Mouse (Mus musculus): ENCODE measurements around the gene Eif4h. TPM values are rescaled to one million over a fixed set of nuclear protein-coding genes. Genes with fewer than 3 reads are reported as not detected.

Gene Eif4h
- 304 and 309 TPM in 2 replicates for polyA plus RNA-seq (2011; ENCODE audit: insufficient read depth, insufficient read length, low read depth, missing spikeins)

GRCm38 (mm10) chr5:134639269-134639682, at the start of gene Eif4h:
Gene Eif4h (minus strand): TSS chr5:134639490.
- TF ChIP-seq EP300 (IDR thresholded peaks at IDR 0.05; ENCODE audit: insufficient read depth, low read depth, low read length) (no peak), POLR2A (IDR thresholded peaks at IDR 0.05; ENCODE audit: insufficient read depth, low read length) (peak; percentile 59), CTCF (IDR thresholded peaks at IDR 0.05; ENCODE audit: low read depth, low read length) (no peak)
- no peaks in the 10 kb centered on the region for H3K9me3 ChIP-seq (replicated peaks; ENCODE audit: control insufficient read depth, insufficient read depth, low read length, poor library complexity, severe bottlenecking)
- peaks cover 2% of the 10 kb centered on the region for H3K4me1 ChIP-seq (ENCODE audit: control insufficient read depth, insufficient read depth, low read length)
- H3K27me3 ChIP-seq (ENCODE audit: control insufficient read depth, insufficient read depth, low read length, poor library complexity, severe bottlenecking): no peaks in the 10 kb centered on the region
- H3K36me3 ChIP-seq (ENCODE audit: control insufficient read depth, insufficient read depth, low read length, poor library complexity, severe bottlenecking): peaks cover 15% of the 10 kb centered on the region
- peak within 1 kb of the TSS; percentile 99 for H3K4me3 ChIP-seq (ENCODE audit: low read depth, low read length)
- peak within 1 kb of the TSS; percentile 84 for H3K9ac ChIP-seq (ENCODE audit: low read depth, poor library complexity, severe bottlenecking)
- H3K27ac ChIP-seq (ENCODE audit: insufficient read depth, low read length): peak within 1 kb of the TSS; percentile 80

- H3K27ac ChIP-seq (ENCODE audit: insufficient read depth, low read length): no peak overlapping the region
Observed at GRCm38 (mm10) chr5:134688718-134689284, 49.5 kb upstream of the Eif4h start.

GRCm38 (mm10) chr5:134688086-134688717, 48.9 kb upstream of the Eif4h start, which contains the start of gene Limk1:
Gene Limk1 (minus strand): TSS chr5:134688598.
- Histone ChIP-seq H3K27ac (ENCODE audit: insufficient read depth, low read length) (no peak within 1 kb of the TSS), H3K27me3 (ENCODE audit: control insufficient read depth, insufficient read depth, low read length, poor library complexity, severe bottlenecking) (no peaks in the 10 kb centered on the region), H3K36me3 (ENCODE audit: control insufficient read depth, insufficient read depth, low read length, poor library complexity, severe bottlenecking) (no peaks in the 10 kb centered on the region), H3K4me1 (ENCODE audit: control insufficient read depth, insufficient read depth, low read length) (no peaks in the 10 kb centered on the region), H3K9ac (ENCODE audit: low read depth, poor library complexity, severe bottlenecking) (peak within 1 kb of the TSS; percentile 69), H3K9me3 (replicated peaks; ENCODE audit: control insufficient read depth, insufficient read depth, low read length, poor library complexity, severe bottlenecking) (no peaks in the 10 kb centered on the region), H3K4me3 (ENCODE audit: low read depth, low read length) (peak within 1 kb of the TSS; percentile 74)
- TF ChIP-seq CTCF (IDR thresholded peaks at IDR 0.05; ENCODE audit: low read depth, low read length) (no peak), EP300 (IDR thresholded peaks at IDR 0.05; ENCODE audit: insufficient read depth, low read depth, low read length) (no peak)

More at GRCm38 (mm10) chr5:134688718-134689284, 49.5 kb upstream of the Eif4h start:
- no peaks in the 10 kb centered on the region for H3K4me1 ChIP-seq (ENCODE audit: control insufficient read depth, insufficient read depth, low read length)
- H3K9ac ChIP-seq (ENCODE audit: low read depth, poor library complexity, severe bottlenecking): 0 out of 2 replicates have a peak overlapping the region, but pooled peaks have one; percentile 0
- no peaks in the 10 kb centered on the region for H3K9me3 ChIP-seq (replicated peaks; ENCODE audit: control insufficient read depth, insufficient read depth, low read length, poor library complexity, severe bottlenecking)
- no peak for TF ChIP-seq POLR2A (IDR thresholded peaks at IDR 0.05; ENCODE audit: insufficient read depth, low read length)
- TF ChIP-seq CTCF (IDR thresholded peaks at IDR 0.05; ENCODE audit: low read depth, low read length): peak; percentile 60
- peak overlapping the region; percentile 74 for H3K4me3 ChIP-seq (ENCODE audit: low read depth, low read length)
- H3K36me3 ChIP-seq (ENCODE audit: control insufficient read depth, insufficient read depth, low read length, poor library complexity, severe bottlenecking): no peaks in the 10 kb centered on the region
- no peaks in the 10 kb centered on the region for H3K27me3 ChIP-seq (ENCODE audit: control insufficient read depth, insufficient read depth, low read length, poor library complexity, severe bottlenecking)

GRCm38 (mm10) chr5:134687187-134687586, 47.9 kb upstream of the Eif4h start:
- Histone ChIP-seq H3K36me3 (ENCODE audit: control insufficient read depth, insufficient read depth, low read length, poor library complexity, severe bottlenecking) (no peaks in the 10 kb centered on the region), H3K4me1 (ENCODE audit: control insufficient read depth, insufficient read depth, low read length) (no peaks in the 10 kb centered on the region), H3K27ac (ENCODE audit: insufficient read depth, low read length) (no peak overlapping the region), H3K9me3 (replicated peaks; ENCODE audit: control insufficient read depth, insufficient read depth, low read length, poor library complexity, severe bottlenecking) (no peaks in the 10 kb centered on the region), H3K9ac (ENCODE audit: low read depth, poor library complexity, severe bottlenecking) (no peak overlapping the region), H3K4me3 (ENCODE audit: low read depth, low read length) (no peak overlapping the region), H3K27me3 (ENCODE audit: control insufficient read depth, insufficient read depth, low read length, poor library complexity, severe bottlenecking) (no peaks in the 10 kb centered on the region)
- no peak for TF ChIP-seq EP300 (IDR thresholded peaks at IDR 0.05; ENCODE audit: insufficient read depth, low read depth, low read length)
- TF ChIP-seq POLR2A (IDR thresholded peaks at IDR 0.05; ENCODE audit: insufficient read depth, low read length): no peak
- no peak for TF ChIP-seq CTCF (IDR thresholded peaks at IDR 0.05; ENCODE audit: low read depth, low read length)

- TF ChIP-seq EP300 (IDR thresholded peaks at IDR 0.05; ENCODE audit: insufficient read depth, low read depth, low read length) (no peak), POLR2A (IDR thresholded peaks at IDR 0.05; ENCODE audit: insufficient read depth, low read length) (no peak), CTCF (IDR thresholded peaks at IDR 0.05; ENCODE audit: low read depth, low read length) (no peak)
Observed at GRCm38 (mm10) chr5:134686541-134686940, 47.3 kb upstream of the Eif4h start.

GRCm38 (mm10) chr5:134684398-134684797, 45.1 kb upstream of the Eif4h start:
- Histone ChIP-seq H3K36me3 (ENCODE audit: control insufficient read depth, insufficient read depth, low read length, poor library complexity, severe bottlenecking) (no peaks in the 10 kb centered on the region), H3K9ac (ENCODE audit: low read depth, poor library complexity, severe bottlenecking) (no peak overlapping the region), H3K27ac (ENCODE audit: insufficient read depth, low read length) (no peak overlapping the region), H3K4me3 (ENCODE audit: low read depth, low read length) (no peak overlapping the region), H3K27me3 (ENCODE audit: control insufficient read depth, insufficient read depth, low read length, poor library complexity, severe bottlenecking) (no peaks in the 10 kb centered on the region), H3K9me3 (replicated peaks; ENCODE audit: control insufficient read depth, insufficient read depth, low read length, poor library complexity, severe bottlenecking) (no peaks in the 10 kb centered on the region), H3K4me1 (ENCODE audit: control insufficient read depth, insufficient read depth, low read length) (no peaks in the 10 kb centered on the region)
- TF ChIP-seq EP300 (IDR thresholded peaks at IDR 0.05; ENCODE audit: insufficient read depth, low read depth, low read length): no peak
- no peak for TF ChIP-seq POLR2A (IDR thresholded peaks at IDR 0.05; ENCODE audit: insufficient read depth, low read length)
- TF ChIP-seq CTCF (IDR thresholded peaks at IDR 0.05; ENCODE audit: low read depth, low read length): no peak

More at GRCm38 (mm10) chr5:134686541-134686940, 47.3 kb upstream of the Eif4h start:
- Histone ChIP-seq H3K27me3 (ENCODE audit: control insufficient read depth, insufficient read depth, low read length, poor library complexity, severe bottlenecking) (no peaks in the 10 kb centered on the region), H3K4me1 (ENCODE audit: control insufficient read depth, insufficient read depth, low read length) (no peaks in the 10 kb centered on the region), H3K9me3 (replicated peaks; ENCODE audit: control insufficient read depth, insufficient read depth, low read length, poor library complexity, severe bottlenecking) (no peaks in the 10 kb centered on the region), H3K36me3 (ENCODE audit: control insufficient read depth, insufficient read depth, low read length, poor library complexity, severe bottlenecking) (no peaks in the 10 kb centered on the region), H3K27ac (ENCODE audit: insufficient read depth, low read length) (no peak overlapping the region), H3K4me3 (ENCODE audit: low read depth, low read length) (no peak overlapping the region), H3K9ac (ENCODE audit: low read depth, poor library complexity, severe bottlenecking) (no peak overlapping the region)
